Mouse (Mus musculus) CH12.LX (cell line): ENCODE results near the gene 5330417C22Rik. TPM values are rescaled to one million over a fixed set of nuclear protein-coding genes. Genes with fewer than 3 reads are reported as not detected.

Source experiments
- DNase-seq: peaks from one replicate; pipeline ENCODE4 v3.0.0-alpha.2; 2013; ENCODE audit errors: extremely low read depth
- H3K27ac ChIP-seq: 2 replicates; pipeline ENCODE4 v1.5.1; 2012; ENCODE audit warnings: low read depth, mild to moderate bottlenecking, control low read depth, moderate library complexity; ENCODE audit not compliant: insufficient read depth
- H3K27me3 ChIP-seq: replicated peaks from 2 replicates; pipeline ENCODE3; 2012; ENCODE audit warnings: inconsistent platforms
- H3K36me3 ChIP-seq, 2 experiments: replicated peaks in 1 of 2; 2 replicates each; pipeline versions ENCODE3 to v1.6.1; 2012; ENCODE audit warnings: inconsistent platforms in 1 of 2, low read length in 1 of 2, mild to moderate bottlenecking in 1 of 2, mixed read lengths in 1 of 2, moderate library complexity in 1 of 2; ENCODE audit not compliant: control insufficient read depth in 1 of 2, insufficient read depth in 1 of 2
- H3K4me1 ChIP-seq, 2 experiments: 2 replicates each; pipeline ENCODE4 v1.6.1; 2012; ENCODE audit warnings: inconsistent platforms in 1 of 2, moderate library complexity in 1 of 2; ENCODE audit not compliant: insufficient read depth in 2 of 2, control insufficient read depth in 1 of 2
- H3K4me2 ChIP-seq: 2 replicates; pipeline ENCODE4 v1.6.1; 2012; ENCODE audit warnings: low read depth, mild to moderate bottlenecking, control low read depth; ENCODE audit not compliant: poor library complexity, insufficient read depth, severe bottlenecking
- H3K4me3 ChIP-seq, 3 experiments: fragments of 150-350 bp in 1 of 3; sonication (generic) in 1 of 3; replicated peaks in 1 of 3; 2 replicates each; pipeline versions ENCODE3 to v1.5.1; 2011 to 2012; ENCODE audit warnings: low read depth in 2 of 3, low read length in 2 of 3, mild to moderate bottlenecking in 2 of 3, moderate library complexity in 2 of 3, control low read depth in 1 of 3, improper control_type of control experiment in 1 of 3, inconsistent platforms in 1 of 3, mixed read lengths in 1 of 3; ENCODE audit not compliant: poor library complexity in 1 of 3
- H3K79me2 ChIP-seq: replicated peaks from 2 replicates; pipeline ENCODE4 v1.6.1; 2012; ENCODE audit warnings: mild to moderate bottlenecking, moderate library complexity; ENCODE audit not compliant: control insufficient read depth, poor library complexity, insufficient read depth, severe bottlenecking; ENCODE audit errors: extremely low read depth
- H3K9ac ChIP-seq: 2 replicates; pipeline ENCODE4 v1.6.1; 2012; ENCODE audit warnings: low read depth, mild to moderate bottlenecking, control low read depth, moderate library complexity; ENCODE audit not compliant: insufficient read depth
- H3K9me3 ChIP-seq: replicated peaks from 2 replicates; pipeline ENCODE3; 2012; ENCODE audit warnings: low read length, inconsistent platforms, mixed read lengths
- CHD1 ChIP-seq: IDR thresholded peaks from 2 replicates; pipeline ENCODE4 v1.6.1; 2012; ENCODE audit warnings: low read depth, low read length, improper control_type of control experiment, inconsistent platforms
- CTCF ChIP-seq, 2 experiments: IDR thresholded peaks in 1 of 2; conservative IDR thresholded peaks in 1 of 2; 2 replicates each; pipeline ENCODE4 v1.5.1; 2011 to 2012; ENCODE audit warnings: low read depth in 2 of 2, low read length in 2 of 2, improper control_type of control experiment in 1 of 2, inconsistent platforms in 1 of 2, mild to moderate bottlenecking in 1 of 2, moderate library complexity in 1 of 2
- ELF1 ChIP-seq: IDR thresholded peaks from 2 replicates; pipeline ENCODE4 v1.6.1; 2014; ENCODE audit warnings: low read depth, mild to moderate bottlenecking, inconsistent platforms, low read length, improper control_type of control experiment
- ETS1 ChIP-seq: conservative IDR thresholded peaks from 2 replicates; pipeline ENCODE4 v1.6.1; 2012; ENCODE audit warnings: low read depth, mild to moderate bottlenecking, inconsistent platforms, low read length, improper control_type of control experiment, moderate library complexity
- GABPA ChIP-seq: IDR thresholded peaks from 2 replicates; pipeline ENCODE4 v1.6.1; 2012; ENCODE audit warnings: low read depth, low read length, improper control_type of control experiment, inconsistent platforms; ENCODE audit not compliant: insufficient replicate concordance
- IRF4 ChIP-seq: IDR thresholded peaks from 2 replicates; pipeline ENCODE4 v1.6.1; 2014; ENCODE audit warnings: low read depth, mild to moderate bottlenecking, inconsistent platforms, low read length, improper control_type of control experiment
- JUN ChIP-seq: IDR thresholded peaks from 2 replicates; pipeline ENCODE4 v1.6.1; 2011; ENCODE audit warnings: low read depth, mild to moderate bottlenecking, low read length, improper control_type of control experiment, moderate library complexity; ENCODE audit not compliant: insufficient read depth
- MXI1 ChIP-seq: IDR thresholded peaks from 2 replicates; pipeline ENCODE4 v1.6.1; 2011; ENCODE audit warnings: mild to moderate bottlenecking, low read depth, low read length, improper control_type of control experiment
- MYC ChIP-seq: IDR thresholded peaks from 2 replicates; pipeline ENCODE4 v1.6.1; 2011; ENCODE audit warnings: low read depth, mild to moderate bottlenecking, improper control_type of control experiment, low read length
- SIN3A ChIP-seq: IDR thresholded peaks from 2 replicates; pipeline ENCODE4 v1.6.1; 2012; ENCODE audit warnings: low read length, improper control_type of control experiment, inconsistent platforms
- TBP ChIP-seq: conservative IDR thresholded peaks from 2 replicates; pipeline ENCODE4 v1.6.1; 2011; ENCODE audit warnings: low read depth, low read length, improper control_type of control experiment
- TCF12 ChIP-seq: IDR thresholded peaks from 2 replicates; pipeline ENCODE4 v1.6.1; 2014; ENCODE audit warnings: low read depth, mild to moderate bottlenecking, inconsistent platforms, low read length, improper control_type of control experiment
- ZC3H11A ChIP-seq: IDR thresholded peaks from 2 replicates; pipeline ENCODE4 v1.6.1; 2012; ENCODE audit warnings: low read depth, mild to moderate bottlenecking, inconsistent platforms, low read length, improper control_type of control experiment
- ZMIZ1 ChIP-seq: IDR thresholded peaks from 2 replicates; pipeline ENCODE4 v1.6.1; 2012; ENCODE audit warnings: low read depth, mild to moderate bottlenecking, inconsistent platforms, low read length, improper control_type of control experiment
- dilution Hi-C: fragments of 300-500 bp; cut with MboI; formaldehyde crosslinking; loops from 2 replicates; pipeline ENCODE4 v1.14.3; 2020; ENCODE audit warnings: low sequenced_read_pairs; ENCODE audit not compliant: extremely low pct_unique_long_range_greater_than_20kb, extremely low pct_ligation_motif_present
- in situ Hi-C: fragments of 300-500 bp; cut with MboI; formaldehyde crosslinking; loops from 3 replicates; pipeline ENCODE4 v1.14.3; 2019; ENCODE audit warnings: low sequenced_read_pairs, low pct_ligation_motif_present, low pct_unique_long_range_greater_than_20kb, mixed read lengths
- polyA plus RNA-seq: library from polyadenylated mRNA; unstranded; fragments of >175 nt; gene quantifications from 2 replicates; pipeline ENCODE4 v1.2.1, GENCODE M21; 2012; ENCODE audit warnings: low read depth; ENCODE audit not compliant: insufficient read length
- total RNA-seq, 2 experiments: library from RNA; depleted of rRNA; stranded (reverse); fragments of 300-350 nt in 1 of 2; fragments of >200 nt in 1 of 2; gene quantifications; 2 replicates each; pipeline ENCODE4 v1.2.3; 2012 to 2014

The 5330417C22Rik gene
- total and polyA plus RNA-seq, 3 experiments: 0.05 to 0.27 (median 0.17) TPM

DNA sequence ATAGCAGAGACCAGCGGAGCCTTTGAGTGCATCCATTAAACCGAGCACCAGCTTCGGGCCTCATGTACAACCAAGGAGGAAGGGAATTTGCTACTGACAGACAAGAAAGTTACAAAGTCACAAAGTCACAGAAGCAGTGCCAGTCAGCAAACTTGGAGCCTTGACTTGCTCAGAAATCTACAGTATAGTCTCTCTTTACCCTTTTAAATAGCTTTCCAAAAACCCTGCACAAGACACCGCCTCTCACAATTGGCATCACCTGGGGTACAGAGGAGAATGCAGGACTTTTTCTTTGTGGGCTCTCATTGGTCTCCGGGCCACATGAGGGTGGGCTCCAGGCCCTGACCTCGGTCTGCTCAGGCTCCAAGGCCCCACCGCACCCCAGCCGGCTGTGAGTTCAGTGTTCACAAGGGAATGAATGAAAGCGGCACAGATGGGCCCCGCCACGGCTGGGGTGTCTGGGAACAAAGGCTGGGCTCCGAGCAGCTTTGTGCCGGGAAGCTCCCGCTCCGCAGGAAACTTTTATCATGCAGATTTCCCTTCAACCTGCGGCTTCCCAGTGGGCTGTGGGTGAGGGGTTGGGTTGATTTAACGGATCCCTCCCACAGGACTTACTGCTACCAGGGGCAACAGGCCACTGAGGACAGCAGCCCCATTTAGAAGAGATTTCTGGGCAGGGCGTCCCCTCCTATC, 103.0 kb downstream of the 5330417C22Rik start:
- in situ Hi-C loops: no loop called here
- TF ChIP-seq JUN (no peak), ETS1 (no peak), ZC3H11A (no peak), CHD1 (no peak), GABPA (no peak), IRF4 (no peak), TCF12 (no peak), TBP (no peak), CTCF (conservative IDR thresholded peaks at IDR 0.05 in 1 of 2, IDR thresholded peaks at IDR 0.05 in 1 of 2; ENCODE audit: low read depth in 2 of 2, low read length in 2 of 2) (no peak)
- DNase-seq: no peak
- H3K27ac ChIP-seq: no peak overlapping the region
- H3K27me3 ChIP-seq: no peaks in the 10 kb centered on the region
- H3K79me2 ChIP-seq: peaks cover 29% of the 10 kb centered on the region
- peaks cover 81 to 94% of the 10 kb centered on the region in 2 experiments for H3K36me3 ChIP-seq
- dilution Hi-C loops: no loop called here
- no peak overlapping the region for H3K9ac ChIP-seq
- H3K9me3 ChIP-seq: no peaks in the 10 kb centered on the region
- H3K4me2 ChIP-seq: no peak overlapping the region
- peaks cover 6 to 33% of the 10 kb centered on the region in 2 experiments for H3K4me1 ChIP-seq
- no peak overlapping the region for H3K4me3 ChIP-seq

DNA sequence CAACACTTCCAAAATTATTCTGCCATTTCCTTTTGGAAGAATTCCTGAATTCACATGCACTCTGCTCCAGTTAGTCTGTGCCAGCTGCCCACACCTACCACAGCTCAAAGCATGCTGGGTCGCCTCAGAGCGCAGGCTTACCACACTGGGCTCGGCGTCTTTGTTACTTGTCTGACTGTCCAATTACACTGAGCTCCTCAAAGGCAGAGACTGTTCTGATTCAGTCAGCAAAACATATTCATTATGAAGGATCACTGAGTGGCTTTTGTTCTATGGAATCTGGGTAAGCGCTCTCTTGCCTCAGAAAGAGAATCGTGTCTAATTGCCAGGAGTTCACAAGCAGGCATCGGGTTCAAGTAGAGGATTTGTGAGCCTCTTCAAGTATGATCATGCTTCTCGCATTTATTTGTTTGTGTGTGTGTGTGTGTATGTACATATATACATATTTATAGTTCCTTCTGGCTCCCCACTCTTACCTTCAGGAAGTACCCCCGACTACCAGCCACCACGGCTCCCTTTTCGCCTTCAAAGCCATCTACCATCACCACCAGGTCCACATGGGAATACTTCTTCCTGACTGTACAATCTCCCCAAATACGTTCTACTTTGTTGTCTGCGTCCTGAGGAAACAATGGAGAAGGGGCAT, 103.7 kb downstream of the 5330417C22Rik start:
- Histone ChIP-seq H3K4me3 (no peak overlapping the region), H3K9ac (no peak overlapping the region), H3K36me3 (peaks cover 83 to 96% of the 10 kb centered on the region in 2 experiments)
- TF ChIP-seq GABPA (no peak), TCF12 (no peak), SIN3A (no peak), MYC (no peak), ZMIZ1 (no peak), CHD1 (no peak), MXI1 (no peak), ELF1 (no peak)
- TF ChIP-seq, all 38 proteins: peak for 0
- in situ Hi-C loops (no loop called here), dilution Hi-C loops (no loop called here)
- DNase-seq: no peak
- Histone ChIP-seq H3K27me3 (no peaks in the 10 kb centered on the region), H3K4me1 (peaks cover 6 to 29% of the 10 kb centered on the region in 2 experiments), H3K27ac (no peak overlapping the region), H3K9me3 (no peaks in the 10 kb centered on the region), H3K79me2 (peaks cover 22% of the 10 kb centered on the region), H3K4me2 (no peak overlapping the region)
